Mouse (Mus musculus) hindbrain, embryonic 14.5 days (tissue): ENCODE data around the gene Foxe3. TPM values are rescaled to one million over a fixed set of nuclear protein-coding genes. Genes with fewer than 3 reads are reported as not detected.

ENCODE experiments used
- ATAC-seq: fragments of 200-750 bp; cut with Nextera tagmentation; 2 replicates; pipeline ENCODE4 v1.8.0; 2017; ENCODE audit warnings: moderate number of reproducible peaks, mild to moderate bottlenecking, moderate TSS enrichment, moderate library complexity; ENCODE audit not compliant: low FRiP score
- DNase-seq: peaks from one replicate; pipeline ENCODE4 v3.0.0-alpha.2; 2015; ENCODE audit warnings: low spot score
- H3K27ac ChIP-seq: fragments of 300-500 bp; sonication (generic); 2 replicates; pipeline ENCODE4 v1.5.1; 2014; ENCODE audit warnings: mild to moderate bottlenecking, moderate library complexity
- H3K27me3 ChIP-seq: fragments of 300-500 bp; sonication (generic); 2 replicates; pipeline ENCODE4 v1.6.1; 2014; ENCODE audit warnings: mild to moderate bottlenecking, low read length, mixed read lengths; ENCODE audit not compliant: control insufficient read depth, insufficient read depth
- H3K36me3 ChIP-seq: fragments of 300-500 bp; sonication (generic); replicated peaks from 2 replicates; pipeline ENCODE4 v1.6.1; 2014; ENCODE audit not compliant: control insufficient read depth, insufficient read depth
- H3K4me1 ChIP-seq: fragments of 300-500 bp; sonication (generic); replicated peaks from 2 replicates; pipeline ENCODE4 v1.6.1; 2014; ENCODE audit warnings: antibody characterized with exemption, low read length, mixed read lengths; ENCODE audit not compliant: control insufficient read depth, insufficient read depth
- H3K4me2 ChIP-seq: fragments of 300-500 bp; sonication (generic); replicated peaks from 2 replicates; pipeline ENCODE4 v1.6.1; 2014; ENCODE audit warnings: mild to moderate bottlenecking, moderate library complexity
- H3K4me3 ChIP-seq: fragments of 300-500 bp; sonication (generic); replicated peaks from 2 replicates; pipeline ENCODE4 v1.5.1; 2014; ENCODE audit warnings: mild to moderate bottlenecking, low read length
- H3K9ac ChIP-seq: fragments of 300-500 bp; sonication (generic); 2 replicates; pipeline ENCODE4 v1.6.1; 2014
- H3K9me3 ChIP-seq: fragments of 300-500 bp; sonication (generic); 2 replicates; pipeline ENCODE4 v1.6.1; 2016; ENCODE audit warnings: low read length; ENCODE audit not compliant: control insufficient read depth
- WGBS: fragments of 180-500 bp; shearing (Covaris S2); extraction: QIAGEN DNeasy Blood & Tissue Kit; methylation state at CpG from one replicate; pipeline ENCODE4 v1.1.7; 2014; 5-methylcytosine and 5-hydroxymethylcytosine counted together
- polyA plus RNA-seq: library from polyadenylated mRNA; unstranded; fragments of >200 nt; fragmentation: Nextera tagmentation; extraction: Ambion mirVana; gene quantifications from 2 replicates; pipeline ENCODE4 v1.2.1, GENCODE M21; 2014

The Foxe3 gene
- polyA plus RNA-seq, 1 experiment from 2014 or later, result not detected

DNA sequence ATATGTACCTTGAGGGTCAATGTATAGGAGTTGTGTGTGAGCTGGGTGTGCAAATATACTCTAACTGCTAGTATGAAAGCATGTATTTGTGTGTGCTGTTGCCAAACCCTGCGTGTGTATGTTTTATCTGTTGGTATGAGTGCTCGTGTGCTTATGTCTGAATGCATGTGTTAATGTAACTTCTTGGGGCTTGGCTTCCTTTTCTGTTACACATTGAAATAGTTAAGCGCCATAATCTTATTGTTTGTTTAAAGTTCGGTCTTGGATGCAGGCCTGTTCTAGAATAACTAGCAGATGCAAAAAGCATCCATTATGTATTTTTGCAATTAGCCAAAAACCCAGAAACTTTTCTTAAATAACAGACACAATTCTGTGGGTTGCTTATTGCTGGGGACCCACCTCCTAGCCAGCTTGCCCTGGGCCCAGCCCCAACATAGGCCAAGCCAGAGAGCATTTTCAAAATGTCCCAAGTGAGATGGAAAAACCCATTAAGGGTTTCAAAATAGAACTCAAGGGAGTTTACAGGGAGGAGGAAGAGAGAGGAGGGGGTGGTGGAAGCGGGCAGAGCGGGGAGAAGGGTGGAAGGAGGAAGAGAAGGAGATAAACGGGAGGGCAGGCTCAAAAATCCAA is 22.2 kb upstream of the Foxe3 start:
- Histone ChIP-seq H3K9me3 (no peaks in the 10 kb centered on the region), H3K27me3 (no peaks in the 10 kb centered on the region), H3K4me3 (no peak overlapping the region), H3K4me2 (no peak overlapping the region), H3K9ac (no peak overlapping the region), H3K4me1 (no peaks in the 10 kb centered on the region), H3K36me3 (no peaks in the 10 kb centered on the region), H3K27ac (no peak overlapping the region)
- ATAC-seq (no peak), DNase-seq (no peak)
- 62% methylated on average over 7 of the region's 7 CpGs for WGBS

DNA sequence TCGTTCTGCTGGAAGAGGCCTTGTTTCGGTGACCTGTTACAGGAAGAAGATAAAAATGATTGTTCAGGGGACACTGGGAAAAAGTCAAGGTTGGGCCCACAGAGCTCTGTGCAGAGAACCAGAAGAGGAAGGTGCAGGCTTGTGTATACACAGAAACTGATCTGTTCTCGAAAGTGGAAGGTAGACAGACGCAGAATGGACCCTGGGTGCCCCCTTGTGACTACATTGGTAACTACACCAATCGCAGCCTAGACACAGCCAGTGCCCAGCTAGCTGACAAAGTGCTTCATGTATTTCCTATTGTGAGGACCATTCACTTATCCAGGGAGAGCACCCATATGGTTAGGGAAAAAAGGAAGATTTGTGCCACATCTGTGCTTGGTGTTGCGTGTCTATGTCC is 21.6 kb upstream of the Foxe3 start:
- Histone ChIP-seq H3K4me2 (no peak overlapping the region), H3K9me3 (no peaks in the 10 kb centered on the region), H3K27ac (no peak overlapping the region), H3K9ac (no peak overlapping the region), H3K27me3 (no peaks in the 10 kb centered on the region), H3K4me3 (no peak overlapping the region), H3K4me1 (0 out of 2 replicates have a peak, but pooled peaks cover 4% of the 10 kb centered on the region), H3K36me3 (no peaks in the 10 kb centered on the region)
- ATAC-seq, result peak; percentile 88
- WGBS, result 33% methylated on average over 6 of the region's 6 CpGs
- DNase-seq, result peak; percentile 90

- H3K27ac ChIP-seq, result no peak overlapping the region
- no peak overlapping the region for H3K4me2 ChIP-seq
- H3K4me1 ChIP-seq, result 0 out of 2 replicates have a peak, but pooled peaks cover 5% of the 10 kb centered on the region
- 86% methylated on average over 4 of the region's 4 CpGs for WGBS
- no peaks in the 10 kb centered on the region for H3K27me3 ChIP-seq
- H3K9ac ChIP-seq, result no peak overlapping the region
- H3K9me3 ChIP-seq, result no peaks in the 10 kb centered on the region
- H3K4me3 ChIP-seq, result no peak overlapping the region
- H3K36me3 ChIP-seq, result no peaks in the 10 kb centered on the region
- ATAC-seq (no peak), DNase-seq (no peak)
Observed at GRCm38 (mm10) chr4:114946416-114946815, 20.6 kb upstream of the Foxe3 start.

DNA sequence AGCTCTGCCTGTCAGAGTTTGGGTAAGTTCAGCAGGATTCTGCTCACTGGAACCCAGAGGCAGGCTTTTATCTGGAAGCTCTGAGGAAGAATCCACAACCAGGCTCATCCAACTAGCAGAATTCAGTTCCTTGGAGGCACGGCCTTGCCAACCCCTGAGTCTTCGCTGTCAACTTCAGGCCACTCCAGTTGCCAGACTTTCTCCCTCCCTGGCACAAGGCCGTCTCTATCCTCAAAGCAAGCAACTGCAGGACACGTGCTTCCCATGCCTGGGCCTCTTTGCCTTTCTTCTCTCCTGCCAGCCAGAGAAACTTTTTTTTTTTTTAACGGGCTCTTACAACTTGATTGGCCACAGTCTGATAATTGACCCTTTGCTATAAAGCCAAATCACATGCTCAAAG is 19.2 kb upstream of the Foxe3 start:
- Histone ChIP-seq H3K27ac (no peak overlapping the region), H3K4me2 (no peak overlapping the region), H3K9ac (no peak overlapping the region), H3K27me3 (no peaks in the 10 kb centered on the region), H3K9me3 (no peaks in the 10 kb centered on the region), H3K4me1 (0 out of 2 replicates have a peak, but pooled peaks cover 5% of the 10 kb centered on the region), H3K36me3 (no peaks in the 10 kb centered on the region), H3K4me3 (no peak overlapping the region)
- ATAC-seq (no peak), DNase-seq (no peak)
- WGBS, result 32% methylated on average over 5 of the region's 5 CpGs

DNA sequence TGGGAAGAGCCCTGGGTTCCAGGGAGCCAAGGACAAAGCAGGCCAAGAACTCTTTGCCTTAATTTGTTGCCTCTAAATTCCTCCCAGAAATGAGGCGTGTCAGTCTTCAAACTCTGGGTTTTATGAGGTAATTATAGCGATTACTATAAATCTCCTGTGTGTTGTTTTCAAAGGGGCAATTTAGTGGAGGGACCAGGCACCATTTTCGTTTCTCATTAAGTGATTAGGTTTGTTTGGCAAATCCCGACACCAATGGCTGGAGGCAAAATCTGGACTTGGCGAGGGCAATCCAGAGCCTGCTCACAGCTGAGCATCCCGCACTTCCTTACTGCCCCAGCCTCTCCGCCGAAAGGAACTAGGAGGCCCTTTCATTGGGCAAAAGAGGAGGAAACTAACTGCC is 16.8 kb upstream of the Foxe3 start:
- ATAC-seq, result no peak
- Histone ChIP-seq H3K9ac (no peak overlapping the region), H3K27me3 (no peaks in the 10 kb centered on the region), H3K4me3 (no peak overlapping the region), H3K4me1 (0 out of 2 replicates have a peak, but pooled peaks cover 5% of the 10 kb centered on the region), H3K9me3 (no peaks in the 10 kb centered on the region), H3K27ac (no peak overlapping the region), H3K4me2 (no peak overlapping the region), H3K36me3 (no peaks in the 10 kb centered on the region)
- 52% methylated on average over 8 of the region's 8 CpGs for WGBS
- no peak for DNase-seq

- DNase-seq (no peak), ATAC-seq (no peak)
- Histone ChIP-seq H3K9ac (no peak overlapping the region), H3K9me3 (no peaks in the 10 kb centered on the region), H3K27me3 (no peaks in the 10 kb centered on the region), H3K27ac (no peak overlapping the region), H3K4me1 (0 out of 2 replicates have a peak, but pooled peaks cover 5% of the 10 kb centered on the region), H3K4me2 (no peak overlapping the region), H3K36me3 (no peaks in the 10 kb centered on the region), H3K4me3 (no peak overlapping the region)
- 42% methylated on average over 4 of the region's 4 CpGs for WGBS
Observed at GRCm38 (mm10) chr4:114942112-114942511, 16.3 kb upstream of the Foxe3 start.

DNA sequence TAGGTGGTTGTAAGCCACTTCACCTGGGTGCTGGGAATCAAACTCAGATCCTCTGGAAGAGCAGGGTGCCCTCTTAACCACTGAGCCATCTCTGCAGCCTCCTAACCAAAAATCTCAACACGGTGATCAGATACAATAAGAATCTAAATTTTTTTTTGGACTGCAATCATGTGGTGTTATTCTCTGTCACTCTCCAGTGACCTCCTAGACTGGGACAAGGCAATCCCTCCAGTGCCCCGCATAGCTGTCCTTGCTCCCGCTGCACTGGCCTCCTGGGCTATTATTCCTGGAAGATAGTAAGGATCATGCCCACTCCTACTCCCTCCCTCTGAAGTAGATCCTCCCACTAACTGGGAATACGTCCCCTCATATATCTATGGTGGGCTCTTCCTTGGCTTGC is 15.5 kb upstream of the Foxe3 start:
- no peak overlapping the region for H3K4me2 ChIP-seq
- no peaks in the 10 kb centered on the region for H3K9me3 ChIP-seq
- no peaks in the 10 kb centered on the region for H3K27me3 ChIP-seq
- WGBS, result 84% methylated on average over 4 of the region's 4 CpGs
- DNase-seq (no peak), ATAC-seq (no peak)
- H3K36me3 ChIP-seq, result no peaks in the 10 kb centered on the region
- H3K27ac ChIP-seq, result no peak overlapping the region
- no peak overlapping the region for H3K4me3 ChIP-seq
- 0 out of 2 replicates have a peak, but pooled peaks cover 5% of the 10 kb centered on the region for H3K4me1 ChIP-seq
- no peak overlapping the region for H3K9ac ChIP-seq

- H3K36me3 ChIP-seq, result no peaks in the 10 kb centered on the region
- no peak overlapping the region for H3K4me2 ChIP-seq
- DNase-seq, result no peak
- ATAC-seq, result no peak
- H3K27ac ChIP-seq, result no peak overlapping the region
- H3K9ac ChIP-seq, result no peak overlapping the region
- no peaks in the 10 kb centered on the region for H3K9me3 ChIP-seq
- no peaks in the 10 kb centered on the region; the same call in 1 of the 2 replicates for H3K27me3 ChIP-seq
- 0 out of 2 replicates have a peak, but pooled peaks cover 5% of the 10 kb centered on the region for H3K4me1 ChIP-seq
- 54% methylated on average over 3 of the region's 3 CpGs for WGBS
- H3K4me3 ChIP-seq, result no peak overlapping the region
Observed at GRCm38 (mm10) chr4:114938248-114938647, 12.4 kb upstream of the Foxe3 start.

DNA sequence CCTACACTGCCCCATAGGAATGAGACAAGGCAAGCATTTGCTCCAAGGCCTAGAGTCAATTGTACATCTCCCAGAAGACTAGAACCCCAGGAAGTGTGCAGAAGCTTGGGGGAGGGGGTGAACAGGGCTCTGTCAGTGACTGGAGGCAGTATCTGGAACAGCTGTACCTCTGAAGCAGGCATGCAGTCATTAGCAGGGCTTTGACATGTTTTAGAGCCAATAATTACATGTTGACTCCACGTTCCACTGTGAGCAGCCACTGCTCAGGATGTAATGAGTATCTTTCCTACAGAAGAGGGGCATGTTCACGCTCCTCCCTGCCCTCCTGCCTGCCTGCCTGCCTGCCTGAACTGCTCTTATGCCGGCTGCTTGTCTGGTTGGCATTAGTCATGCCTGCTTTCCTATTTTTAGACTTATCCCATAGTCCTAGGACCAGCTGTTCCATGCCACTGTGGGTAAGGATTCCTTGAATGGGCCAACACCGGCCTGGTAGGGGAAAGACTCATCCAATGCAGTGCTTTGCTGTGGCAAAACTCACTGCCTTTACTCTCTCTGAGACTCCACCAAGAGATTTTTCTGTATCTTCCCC is 11.7 kb upstream of the Foxe3 start:
- Histone ChIP-seq H3K27ac (no peak overlapping the region), H3K36me3 (no peaks in the 10 kb centered on the region), H3K4me2 (no peak overlapping the region), H3K4me3 (no peak overlapping the region), H3K4me1 (0 out of 2 replicates have a peak, but pooled peaks cover 2% of the 10 kb centered on the region), H3K9me3 (no peaks in the 10 kb centered on the region), H3K9ac (no peak overlapping the region), H3K27me3 (no peaks in the 10 kb centered on the region; the same call in 1 of the 2 replicates)
- no peak for DNase-seq
- 57% methylated on average over 4 of the region's 4 CpGs for WGBS
- ATAC-seq, result no peak
